Mouse (Mus musculus): Measurements from ENCODE around the gene Prox1.

- no peak for TF ChIP-seq CEBPB (IDR thresholded peaks at IDR 0.05; ENCODE audit: low read depth)
- no peak for TF ChIP-seq USF1 (IDR thresholded peaks at IDR 0.05; ENCODE audit: low read depth)
- TF ChIP-seq CTCF (IDR thresholded peaks at IDR 0.05; ENCODE audit: control insufficient read depth, insufficient read depth, insufficient read length) = no peak
- TF ChIP-seq MYOD1 (IDR thresholded peaks at IDR 0.05; ENCODE audit: control insufficient read depth, insufficient read length, low read depth) = no peak
- TF ChIP-seq MAX (IDR thresholded peaks at IDR 0.05) = no peak
- no peak for TF ChIP-seq MYOG (IDR thresholded peaks at IDR 0.05; ENCODE audit: control insufficient read depth, extremely low read depth, insufficient read length)
Observed at GRCm38 (mm10) chr1:190171341-190171740, 827 bp upstream of the Prox1 start.

Measured in C2C12 (cell line).